Mouse (Mus musculus) layer of hippocampus, postnatal 14 days (tissue): ENCODE measurements around the gene Cotl1. TPM values are rescaled to one million over a fixed set of nuclear protein-coding genes. Genes with fewer than 3 reads are reported as not detected.

Experiments used
- total RNA-seq, 2 experiments: library from RNA; stranded (reverse); gene quantifications; 2 replicates each; pipeline ENCODE4 v1.2.3; 2021

Gene Cotl1
- total RNA-seq, 2 experiments from 2014 or later, result 103 to 114 TPM

Other genes starting within 250 kb of the Cotl1 start
- 10 to 100 TPM; 10.0 to 11.8 TPM for gene Taf1c, start 235.3 kb downstream of the Cotl1 start, total RNA-seq
- under 1 TPM in 1 of 2 experiments, not detected in 1; 0.16 TPM for gene Adad2, start 227.8 kb downstream of the Cotl1 start, total RNA-seq
- gene Kcng4, start 204.9 kb downstream of the Cotl1 start, total RNA-seq, result 1 to 10 TPM; 2.9 to 3.3 TPM
- gene Wfdc1, start 174.2 kb downstream of the Cotl1 start, total RNA-seq, result 1 to 10 TPM; 6.9 to 8.2 TPM
- gene Atp2c2, start 140.5 kb downstream of the Cotl1 start, total RNA-seq, result 1 to 10 TPM; 1.7 to 2.9 TPM
- 10 to 100 TPM; 16.2 to 19.5 TPM for gene Tldc1, start 62.1 kb downstream of the Cotl1 start, total RNA-seq
- gene Klhl36, start 21.7 kb upstream of the Cotl1 start, total RNA-seq, result 1 to 10 TPM; 8.2 to 8.4 TPM
- gene Usp10, start 69.8 kb upstream of the Cotl1 start, total RNA-seq, result 10 to 100 TPM; 86.7 to 93.0 TPM
- gene Gm20388, start 70.3 kb upstream of the Cotl1 start, total RNA-seq, result not detected
- gene Crispld2, start 151.9 kb upstream of the Cotl1 start, total RNA-seq, result 1 to 10 TPM; 1.6 to 2.1 TPM